Mouse (Mus musculus): Measurements from ENCODE around the gene Tmem92. TPM values are rescaled to one million over a fixed set of nuclear protein-coding genes. Genes with fewer than 3 reads are reported as not detected.

Tmem92 gene
- polyA plus RNA-seq, 1 experiment from 2014 or later = not detected

- Histone ChIP-seq H3K4me3 (ENCODE audit: low read depth, low read length) (no peak overlapping the region), H3K36me3 (ENCODE audit: control insufficient read depth, insufficient read depth, low read length) (no peaks in the 10 kb centered on the region), H3K27ac (ENCODE audit: low read depth, low read length) (no peak overlapping the region), H3K4me2 (replicated peaks; ENCODE audit: low read depth, low read length) (no peak overlapping the region), H3K27me3 (ENCODE audit: control insufficient read depth, insufficient read depth, low read length) (no peaks in the 10 kb centered on the region), H3K4me1 (replicated peaks; ENCODE audit: control insufficient read depth, insufficient read depth, low read length) (no peaks in the 10 kb centered on the region), H3K9ac (ENCODE audit: low read depth, low read length) (no peak overlapping the region), H3K9me3 (ENCODE audit: control insufficient read depth, low read length) (no peaks in the 10 kb centered on the region)
- 86% methylated on average over 3 of the region's 3 CpGs for WGBS
- no peak for ATAC-seq (ENCODE audit: low FRiP score)
- no peak for DNase-seq (ENCODE audit: low spot score)
Observed at GRCm38 (mm10) chr11:94772363-94773055, 10.0 kb downstream of the Tmem92 start.

GRCm38 (mm10) chr11:94767241-94767640 lies 15.3 kb downstream of the Tmem92 start:
- Histone ChIP-seq H3K4me1 (replicated peaks; ENCODE audit: control insufficient read depth, insufficient read depth, low read length) (no peaks in the 10 kb centered on the region), H3K9me3 (ENCODE audit: control insufficient read depth, low read length) (no peaks in the 10 kb centered on the region), H3K27ac (ENCODE audit: low read depth, low read length) (no peak overlapping the region), H3K4me3 (ENCODE audit: low read depth, low read length) (no peak overlapping the region), H3K36me3 (ENCODE audit: control insufficient read depth, insufficient read depth, low read length) (no peaks in the 10 kb centered on the region), H3K9ac (ENCODE audit: low read depth, low read length) (no peak overlapping the region), H3K4me2 (replicated peaks; ENCODE audit: low read depth, low read length) (no peak overlapping the region), H3K27me3 (ENCODE audit: control insufficient read depth, insufficient read depth, low read length) (no peaks in the 10 kb centered on the region)
- no peak for ATAC-seq (ENCODE audit: low FRiP score)
- WGBS = 92% methylated on average over 2 of the region's 2 CpGs
- no peak for DNase-seq (ENCODE audit: low spot score)

GRCm38 (mm10) chr11:94762775-94763174 lies 19.7 kb downstream of the Tmem92 start:
- Histone ChIP-seq H3K27me3 (ENCODE audit: control insufficient read depth, insufficient read depth, low read length) (no peaks in the 10 kb centered on the region), H3K27ac (ENCODE audit: low read depth, low read length) (no peak overlapping the region), H3K4me2 (replicated peaks; ENCODE audit: low read depth, low read length) (no peak overlapping the region), H3K4me3 (ENCODE audit: low read depth, low read length) (no peak overlapping the region), H3K4me1 (replicated peaks; ENCODE audit: control insufficient read depth, insufficient read depth, low read length) (no peaks in the 10 kb centered on the region), H3K36me3 (ENCODE audit: control insufficient read depth, insufficient read depth, low read length) (no peaks in the 10 kb centered on the region), H3K9me3 (ENCODE audit: control insufficient read depth, low read length) (no peaks in the 10 kb centered on the region), H3K9ac (ENCODE audit: low read depth, low read length) (no peak overlapping the region)
- no peak for DNase-seq (ENCODE audit: low spot score)
- 30% methylated on average over 6 of the region's 6 CpGs for WGBS
- ATAC-seq (ENCODE audit: low FRiP score) = no peak

GRCm38 (mm10) chr11:94762281-94762680 lies 20.2 kb downstream of the Tmem92 start:
- H3K27ac ChIP-seq (ENCODE audit: low read depth, low read length) = no peak overlapping the region
- H3K27me3 ChIP-seq (ENCODE audit: control insufficient read depth, insufficient read depth, low read length) = no peaks in the 10 kb centered on the region
- H3K4me2 ChIP-seq (replicated peaks; ENCODE audit: low read depth, low read length) = no peak overlapping the region
- no peak overlapping the region for H3K9ac ChIP-seq (ENCODE audit: low read depth, low read length)
- no peaks in the 10 kb centered on the region for H3K9me3 ChIP-seq (ENCODE audit: control insufficient read depth, low read length)
- WGBS = 84% methylated on average over 1 of the region's 1 CpGs
- no peak for DNase-seq (ENCODE audit: low spot score)
- H3K4me3 ChIP-seq (ENCODE audit: low read depth, low read length) = no peak overlapping the region
- H3K4me1 ChIP-seq (replicated peaks; ENCODE audit: control insufficient read depth, insufficient read depth, low read length) = no peaks in the 10 kb centered on the region
- no peaks in the 10 kb centered on the region for H3K36me3 ChIP-seq (ENCODE audit: control insufficient read depth, insufficient read depth, low read length)
- ATAC-seq (ENCODE audit: low FRiP score) = no peak

- no peaks in the 10 kb centered on the region for H3K9me3 ChIP-seq (ENCODE audit: control insufficient read depth, low read length)
- no peak overlapping the region for H3K4me2 ChIP-seq (replicated peaks; ENCODE audit: low read depth, low read length)
- DNase-seq (ENCODE audit: low spot score) = no peak
- no peak overlapping the region for H3K27ac ChIP-seq (ENCODE audit: low read depth, low read length)
- H3K4me1 ChIP-seq (replicated peaks; ENCODE audit: control insufficient read depth, insufficient read depth, low read length) = no peaks in the 10 kb centered on the region
- WGBS = 76% methylated on average over 7 of the region's 7 CpGs
- ATAC-seq (ENCODE audit: low FRiP score) = no peak
- H3K9ac ChIP-seq (ENCODE audit: low read depth, low read length) = no peak overlapping the region
- no peak overlapping the region for H3K4me3 ChIP-seq (ENCODE audit: low read depth, low read length)
- no peaks in the 10 kb centered on the region for H3K36me3 ChIP-seq (ENCODE audit: control insufficient read depth, insufficient read depth, low read length)
- no peaks in the 10 kb centered on the region for H3K27me3 ChIP-seq (ENCODE audit: control insufficient read depth, insufficient read depth, low read length)
Observed at GRCm38 (mm10) chr11:94760799-94761198, 21.7 kb downstream of the Tmem92 start.

GRCm38 (mm10) chr11:94760364-94760763 lies 22.1 kb downstream of the Tmem92 start:
- ATAC-seq (ENCODE audit: low FRiP score) (no peak), DNase-seq (ENCODE audit: low spot score) (no peak)
- H3K4me3 ChIP-seq (ENCODE audit: low read depth, low read length) = no peak overlapping the region
- no peaks in the 10 kb centered on the region for H3K36me3 ChIP-seq (ENCODE audit: control insufficient read depth, insufficient read depth, low read length)
- no peak overlapping the region for H3K27ac ChIP-seq (ENCODE audit: low read depth, low read length)
- no peaks in the 10 kb centered on the region for H3K9me3 ChIP-seq (ENCODE audit: control insufficient read depth, low read length)
- no peak overlapping the region for H3K9ac ChIP-seq (ENCODE audit: low read depth, low read length)
- H3K27me3 ChIP-seq (ENCODE audit: control insufficient read depth, insufficient read depth, low read length) = no peaks in the 10 kb centered on the region
- H3K4me2 ChIP-seq (replicated peaks; ENCODE audit: low read depth, low read length) = no peak overlapping the region
- no peaks in the 10 kb centered on the region for H3K4me1 ChIP-seq (replicated peaks; ENCODE audit: control insufficient read depth, insufficient read depth, low read length)
- 94% methylated on average over 3 of the region's 3 CpGs for WGBS

- Histone ChIP-seq H3K9ac (ENCODE audit: low read depth, low read length) (no peak overlapping the region), H3K9me3 (ENCODE audit: control insufficient read depth, low read length) (no peaks in the 10 kb centered on the region), H3K4me1 (replicated peaks; ENCODE audit: control insufficient read depth, insufficient read depth, low read length) (no peaks in the 10 kb centered on the region), H3K27ac (ENCODE audit: low read depth, low read length) (no peak overlapping the region), H3K4me2 (replicated peaks; ENCODE audit: low read depth, low read length) (no peak overlapping the region), H3K27me3 (ENCODE audit: control insufficient read depth, insufficient read depth, low read length) (no peaks in the 10 kb centered on the region), H3K4me3 (ENCODE audit: low read depth, low read length) (no peak overlapping the region), H3K36me3 (ENCODE audit: control insufficient read depth, insufficient read depth, low read length) (no peaks in the 10 kb centered on the region)
- DNase-seq (ENCODE audit: low spot score) (no peak), ATAC-seq (ENCODE audit: low FRiP score) (no peak)
- WGBS = 92% methylated on average over 6 of the region's 6 CpGs
Observed at GRCm38 (mm10) chr11:94759916-94760315, 22.6 kb downstream of the Tmem92 start.

GRCm38 (mm10) chr11:94752946-94753713 lies 29.4 kb downstream of the Tmem92 start:
- Histone ChIP-seq H3K36me3 (ENCODE audit: control insufficient read depth, insufficient read depth, low read length) (no peaks in the 10 kb centered on the region), H3K4me3 (ENCODE audit: low read depth, low read length) (no peak overlapping the region), H3K9me3 (ENCODE audit: control insufficient read depth, low read length) (no peaks in the 10 kb centered on the region), H3K4me2 (replicated peaks; ENCODE audit: low read depth, low read length) (no peak overlapping the region), H3K27ac (ENCODE audit: low read depth, low read length) (no peak overlapping the region), H3K4me1 (replicated peaks; ENCODE audit: control insufficient read depth, insufficient read depth, low read length) (no peaks in the 10 kb centered on the region), H3K9ac (ENCODE audit: low read depth, low read length) (no peak overlapping the region), H3K27me3 (ENCODE audit: control insufficient read depth, insufficient read depth, low read length) (no peaks in the 10 kb centered on the region)
- 55% methylated on average over 2 of the region's 2 CpGs for WGBS
- ATAC-seq (ENCODE audit: low FRiP score) (no peak), DNase-seq (ENCODE audit: low spot score) (no peak)

- DNase-seq (ENCODE audit: low spot score) (no peak), ATAC-seq (ENCODE audit: low FRiP score) (no peak)
- H3K27ac ChIP-seq (ENCODE audit: low read depth, low read length) = no peak within 1 kb of the TSS
- H3K27me3 ChIP-seq (ENCODE audit: control insufficient read depth, insufficient read depth, low read length) = no peaks in the 10 kb centered on the region
- H3K4me1 ChIP-seq (replicated peaks; ENCODE audit: control insufficient read depth, insufficient read depth, low read length) = no peaks in the 10 kb centered on the region
- no peak within 1 kb of the TSS for H3K4me3 ChIP-seq (ENCODE audit: low read depth, low read length)
- 81% methylated on average over 25 of the region's 29 CpGs for WGBS
- no peak within 1 kb of the TSS for H3K9ac ChIP-seq (ENCODE audit: low read depth, low read length)
- no peak within 1 kb of the TSS for H3K4me2 ChIP-seq (replicated peaks; ENCODE audit: low read depth, low read length)
- no peaks in the 10 kb centered on the region for H3K9me3 ChIP-seq (ENCODE audit: control insufficient read depth, low read length)
- H3K36me3 ChIP-seq (ENCODE audit: control insufficient read depth, insufficient read depth, low read length) = no peaks in the 10 kb centered on the region
Observed at GRCm38 (mm10) chr11:94741732-94742272, 40.7 kb downstream of the Tmem92 start, which contains the start of gene Cdc34b. TSS of gene Cdc34b (plus strand) at chr11:94741782.
